Mouse (Mus musculus) lung, embryonic 15.5 days (tissue): ENCODE results near the gene Pde4dip. TPM values are rescaled to one million over a fixed set of nuclear protein-coding genes. Genes with fewer than 3 reads are reported as not detected.

Experiments
- ATAC-seq: fragments of 200-750 bp; cut with Nextera tagmentation; 2 replicates; pipeline ENCODE4 v1.8.0; 2017; ENCODE audit warnings: moderate number of reproducible peaks, borderline replicate concordance; ENCODE audit not compliant: low FRiP score, low TSS enrichment; ENCODE audit errors: extremely low read depth
- H3K27ac ChIP-seq: fragments of 300-500 bp; sonication (generic); 2 replicates; pipeline ENCODE4 v1.5.1; 2015; ENCODE audit warnings: moderate library complexity, mild to moderate bottlenecking, inconsistent platforms
- H3K27me3 ChIP-seq: fragments of 300-500 bp; sonication (generic); 2 replicates; pipeline ENCODE4 v1.6.1; 2015; ENCODE audit warnings: inconsistent platforms
- H3K36me3 ChIP-seq: fragments of 300-500 bp; sonication (generic); 2 replicates; pipeline ENCODE4 v1.6.1; 2015; ENCODE audit warnings: inconsistent platforms
- H3K4me1 ChIP-seq: fragments of 300-500 bp; sonication (generic); 2 replicates; pipeline ENCODE4 v1.6.1; 2015; ENCODE audit warnings: inconsistent platforms
- H3K4me2 ChIP-seq: fragments of 300-500 bp; sonication (generic); 2 replicates; pipeline ENCODE4 v1.6.1; 2015; ENCODE audit warnings: inconsistent platforms, mild to moderate bottlenecking, moderate library complexity
- H3K4me3 ChIP-seq: fragments of 300-500 bp; sonication (generic); 2 replicates; pipeline ENCODE4 v1.5.1; 2015; ENCODE audit warnings: mild to moderate bottlenecking, inconsistent platforms
- H3K9ac ChIP-seq: fragments of 300-500 bp; sonication (generic); 2 replicates; pipeline ENCODE4 v1.6.1; 2015; ENCODE audit warnings: inconsistent platforms
- H3K9me3 ChIP-seq: fragments of 300-500 bp; sonication (generic); 2 replicates; pipeline ENCODE4 v1.6.1; 2016; ENCODE audit warnings: inconsistent platforms
- WGBS: fragments of 180-500 bp; shearing (Covaris S2); methylation state at CpG from one replicate; pipeline ENCODE4 v1.1.7; 2015; 5-methylcytosine and 5-hydroxymethylcytosine counted together
- polyA plus RNA-seq: library from polyadenylated mRNA; unstranded; fragments of >200 nt; fragmentation: Nextera tagmentation; extraction: Ambion mirVana; gene quantifications from 2 replicates; pipeline ENCODE4 v1.2.1, GENCODE M21; 2015

The Pde4dip gene
- polyA plus RNA-seq, 1 experiment from 2014 or later, result 18.3 TPM

DNA sequence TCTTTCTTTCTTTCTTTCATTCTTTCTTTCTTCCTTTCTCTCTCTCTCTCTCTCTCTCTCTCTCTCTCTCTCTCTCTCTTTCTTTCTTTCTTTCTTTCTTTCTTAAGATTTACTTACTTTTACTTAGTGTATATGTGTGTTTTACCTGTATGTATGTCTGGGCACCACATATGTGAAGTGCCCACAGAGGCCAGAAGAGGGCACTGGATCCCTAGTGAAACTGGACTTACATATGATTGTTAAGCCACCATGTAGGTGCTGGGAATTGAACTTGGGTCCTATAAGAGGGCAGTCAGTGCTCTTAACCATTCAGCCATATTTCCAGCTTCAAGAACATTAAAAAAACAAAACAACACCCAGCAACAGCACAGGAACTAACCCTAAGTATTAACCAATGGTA lies 99.2 kb downstream of the Pde4dip start:
- no peaks in the 10 kb centered on the region for H3K4me1 ChIP-seq

DNA sequence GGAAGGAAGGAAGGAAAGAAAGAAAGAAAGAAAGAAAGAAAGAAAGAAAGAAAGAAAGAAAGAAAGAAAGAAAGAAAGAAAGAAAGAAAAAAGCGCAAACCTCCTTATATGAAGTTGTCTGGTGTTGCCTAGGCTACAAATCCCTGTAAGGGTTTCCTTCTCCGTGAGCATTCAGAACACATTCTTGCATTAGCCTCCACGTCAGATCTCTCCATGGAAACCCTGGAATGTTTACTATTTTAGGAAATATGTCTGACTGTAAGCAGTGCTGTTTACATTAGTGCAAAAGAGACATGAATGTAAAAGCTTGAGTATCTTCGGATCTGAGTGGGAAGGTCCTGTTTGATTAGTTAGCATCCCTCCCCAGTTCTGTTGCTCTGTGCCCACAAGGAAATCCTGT lies 112.3 kb downstream of the Pde4dip start:
- Histone ChIP-seq H3K36me3 (no peaks in the 10 kb centered on the region), H3K27ac (no peak overlapping the region), H3K9me3 (no peaks in the 10 kb centered on the region), H3K9ac (no peak overlapping the region), H3K4me3 (no peak overlapping the region), H3K27me3 (no peaks in the 10 kb centered on the region), H3K4me1 (0 out of 2 replicates have a peak, but pooled peaks cover 4% of the 10 kb centered on the region), H3K4me2 (peak overlapping the region; percentile 25; the same call in 1 of the 2 replicates)
- peak; percentile 79; the same call in 1 of the 2 replicates for ATAC-seq
- 16% methylated on average over 4 of the region's 4 CpGs for WGBS

More for the DNA sequence above, 99.2 kb downstream of the Pde4dip start:
- ATAC-seq, result no peak
- H3K9ac ChIP-seq, result no peak overlapping the region
- H3K4me2 ChIP-seq, result no peak overlapping the region
- H3K9me3 ChIP-seq, result no peaks in the 10 kb centered on the region
- H3K27ac ChIP-seq, result no peak overlapping the region
- H3K4me3 ChIP-seq, result no peak overlapping the region
- H3K27me3 ChIP-seq, result no peaks in the 10 kb centered on the region
- H3K36me3 ChIP-seq, result no peaks in the 10 kb centered on the region

DNA sequence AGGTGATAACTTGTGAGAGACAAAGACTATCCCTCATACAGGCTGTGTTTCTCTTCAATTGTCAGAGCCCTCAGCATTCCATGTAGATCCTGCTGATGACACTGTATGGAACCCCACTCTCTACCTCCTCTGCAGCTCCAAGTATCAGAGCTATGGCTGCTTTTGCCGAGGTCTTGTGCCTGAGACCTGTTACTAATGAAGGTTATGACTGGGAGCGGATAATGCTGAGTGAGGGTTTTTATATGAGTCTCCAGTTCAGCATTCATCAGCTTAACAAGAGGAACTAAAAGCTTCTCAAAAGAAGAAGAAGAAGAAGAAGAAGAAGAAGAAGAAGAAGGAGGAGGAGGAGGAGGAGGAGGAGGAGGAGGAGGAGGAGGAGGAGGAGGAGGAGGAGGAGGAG lies 112.8 kb downstream of the Pde4dip start:
- no peak for ATAC-seq

DNA sequence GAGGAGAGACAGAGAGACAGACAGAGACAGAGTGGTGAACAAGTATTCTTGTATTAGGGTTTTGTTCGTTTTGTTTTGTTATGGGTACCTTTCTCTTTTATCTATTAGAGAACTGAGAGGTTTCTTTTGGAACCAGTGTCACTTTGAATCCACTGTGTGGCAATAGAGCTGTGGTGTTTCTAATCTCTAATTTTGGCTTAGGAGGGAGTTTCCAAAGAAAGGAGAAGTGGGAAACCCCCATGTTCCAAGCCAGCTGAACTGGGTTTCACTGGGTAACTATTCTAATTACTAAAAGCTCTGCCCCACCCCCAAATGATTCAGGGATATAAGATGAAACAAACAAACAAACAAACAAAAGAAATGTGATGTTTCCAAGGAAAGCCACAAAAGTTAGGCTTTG lies 113.6 kb downstream of the Pde4dip start:
- Histone ChIP-seq H3K4me3 (no peak overlapping the region), H3K4me1 (0 out of 2 replicates have a peak, but pooled peaks cover 4% of the 10 kb centered on the region), H3K9me3 (no peaks in the 10 kb centered on the region), H3K9ac (no peak overlapping the region), H3K27me3 (no peaks in the 10 kb centered on the region), H3K4me2 (no peak overlapping the region), H3K27ac (no peak overlapping the region), H3K36me3 (no peaks in the 10 kb centered on the region)
- WGBS, result 68% methylated on average over 1 of the region's 1 CpGs
- no peak for ATAC-seq

More for the DNA sequence above, 112.8 kb downstream of the Pde4dip start:
- no peaks in the 10 kb centered on the region for H3K9me3 ChIP-seq
- H3K9ac ChIP-seq, result no peak overlapping the region
- no peak overlapping the region for H3K4me2 ChIP-seq
- no peaks in the 10 kb centered on the region for H3K36me3 ChIP-seq
- H3K27me3 ChIP-seq, result no peaks in the 10 kb centered on the region
- no peak overlapping the region for H3K27ac ChIP-seq
- WGBS, result 57% methylated on average over 2 of the region's 2 CpGs
- no peak overlapping the region for H3K4me3 ChIP-seq
- 0 out of 2 replicates have a peak, but pooled peaks cover 4% of the 10 kb centered on the region for H3K4me1 ChIP-seq

DNA sequence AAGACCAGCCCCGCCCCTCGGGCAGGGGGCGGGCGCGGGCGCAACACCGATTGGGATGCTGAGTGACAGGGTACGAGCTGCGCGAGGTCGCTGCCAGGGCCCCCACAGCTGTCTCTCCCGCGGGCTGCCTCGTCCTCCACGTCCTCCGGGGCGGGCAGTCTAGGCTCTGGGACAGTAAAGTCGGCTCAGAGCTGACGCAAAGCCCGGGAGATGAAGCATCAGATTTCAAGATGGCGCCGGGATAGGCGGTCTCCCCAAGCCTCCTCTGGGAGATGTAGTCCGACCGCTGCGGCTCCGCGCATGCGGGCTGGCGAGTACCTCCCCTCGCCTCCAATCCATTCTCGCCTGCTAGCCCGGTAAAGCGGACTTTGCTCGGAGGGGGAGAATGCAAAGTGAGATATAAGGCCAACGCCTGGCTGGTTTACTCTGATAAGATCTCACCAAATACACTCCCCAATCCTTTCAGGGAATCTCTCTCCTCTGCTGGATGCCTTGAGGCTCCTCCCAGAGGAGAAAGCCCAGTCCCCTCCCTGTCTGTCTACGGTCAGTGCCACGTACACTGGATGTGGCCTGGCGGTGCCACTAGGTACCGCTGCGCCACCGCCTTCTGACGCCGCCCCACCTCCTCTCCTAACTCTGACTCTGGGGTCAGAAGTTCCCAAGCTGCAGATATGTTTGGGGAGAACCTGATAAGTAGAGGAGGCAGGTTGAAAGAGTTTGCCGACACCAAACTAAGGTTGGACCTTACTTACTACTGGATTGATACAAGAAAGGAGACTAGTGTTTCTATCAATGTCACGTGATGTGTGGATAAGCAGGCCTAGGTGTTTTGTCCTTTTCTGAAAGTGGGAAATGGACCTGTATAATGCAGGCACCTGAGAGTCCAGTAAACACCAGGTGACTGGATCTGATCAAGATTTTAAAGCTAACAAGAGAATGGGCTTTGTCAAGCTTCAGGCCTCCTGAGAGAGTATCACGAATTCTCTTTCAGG lies 120.4 kb downstream of the Pde4dip start:
- WGBS, result 3% methylated on average over 47 of the region's 47 CpGs
- peak overlapping the region; percentile 72 for H3K9ac ChIP-seq

DNA sequence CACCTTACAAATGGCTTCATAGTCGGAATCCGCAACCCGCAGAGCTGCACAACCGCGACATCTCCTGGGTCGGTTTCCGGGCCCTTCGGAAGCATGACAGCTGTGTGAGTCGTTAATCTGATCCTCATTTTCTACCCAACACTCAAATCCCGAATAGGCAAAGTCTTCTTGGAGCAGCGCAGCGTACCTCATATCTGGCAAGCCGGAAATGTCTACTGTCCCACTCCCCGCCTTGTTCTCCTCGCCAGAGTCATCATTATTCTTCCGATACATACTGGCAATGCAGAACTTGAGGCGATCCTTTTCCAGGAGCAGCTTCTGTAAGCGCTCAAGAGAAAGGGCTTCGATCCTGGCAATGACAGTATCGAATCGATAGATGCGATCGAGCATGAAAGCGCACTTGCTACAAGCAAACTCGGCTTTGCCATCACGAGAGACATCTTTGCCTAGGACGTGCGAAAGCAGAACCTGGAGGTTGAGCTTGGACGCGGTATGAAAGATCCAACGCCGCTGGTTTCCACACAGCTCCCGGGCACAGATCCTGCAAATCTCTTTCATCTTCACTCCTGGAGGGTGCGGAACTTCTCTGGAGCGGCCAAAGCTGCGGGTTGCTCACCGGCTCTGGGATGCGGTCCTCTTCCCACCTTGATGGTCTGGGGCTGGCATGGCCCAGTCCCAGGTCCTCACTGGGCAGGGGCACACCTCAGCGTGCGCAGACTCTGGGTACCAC lies 121.3 kb downstream of the Pde4dip start:
- 3% methylated on average over 40 of the region's 40 CpGs for WGBS

More for the DNA sequence above, 120.4 kb downstream of the Pde4dip start:
- no peaks in the 10 kb centered on the region for H3K36me3 ChIP-seq
- peak overlapping the region; percentile 84 for H3K4me2 ChIP-seq
- no peaks in the 10 kb centered on the region for H3K9me3 ChIP-seq
- no peaks in the 10 kb centered on the region for H3K27me3 ChIP-seq
- peaks cover 34% of the 10 kb centered on the region for H3K4me1 ChIP-seq
- peak; percentile 98 for ATAC-seq
- peak overlapping the region; percentile 84 for H3K4me3 ChIP-seq
- peak overlapping the region; percentile 88 for H3K27ac ChIP-seq

DNA sequence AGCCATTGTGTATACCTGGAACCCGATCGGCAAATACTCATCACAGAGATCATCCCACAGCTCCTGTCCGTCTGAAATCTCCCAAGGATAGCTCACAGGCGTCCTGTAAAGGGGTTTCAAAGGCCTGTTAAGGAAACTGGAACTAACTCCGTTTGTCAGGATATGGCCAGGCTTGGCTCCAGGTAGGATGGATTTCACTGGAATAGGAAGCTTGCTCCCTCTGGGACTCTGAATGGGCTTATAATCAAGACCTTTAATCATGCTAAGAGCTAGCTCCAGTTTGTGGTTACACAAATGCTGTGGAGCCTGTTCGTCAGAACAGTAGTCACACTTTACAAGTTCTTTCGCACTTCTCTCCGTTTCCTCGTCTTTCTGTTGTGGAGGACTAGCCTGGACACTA lies 122.0 kb downstream of the Pde4dip start:
- H3K27me3 ChIP-seq, result no peaks in the 10 kb centered on the region
- no peak for ATAC-seq
- no peaks in the 10 kb centered on the region for H3K36me3 ChIP-seq
- peak overlapping the region; percentile 84 for H3K4me2 ChIP-seq
- peak overlapping the region; percentile 72; the same call in 1 of the 2 replicates for H3K9ac ChIP-seq
- H3K4me3 ChIP-seq, result peak overlapping the region; percentile 84
- no peaks in the 10 kb centered on the region for H3K9me3 ChIP-seq
- H3K27ac ChIP-seq, result no peak overlapping the region
- 47% methylated on average over 9 of the region's 9 CpGs for WGBS
- peaks cover 34% of the 10 kb centered on the region for H3K4me1 ChIP-seq

More for the DNA sequence above, 121.3 kb downstream of the Pde4dip start:
- peak overlapping the region; percentile 88 for H3K27ac ChIP-seq
- no peak; the same call in 1 of the 2 replicates for ATAC-seq
- H3K27me3 ChIP-seq, result no peaks in the 10 kb centered on the region
- no peaks in the 10 kb centered on the region for H3K36me3 ChIP-seq
- H3K9ac ChIP-seq, result peak overlapping the region; percentile 72
- H3K4me1 ChIP-seq, result peaks cover 34% of the 10 kb centered on the region
- no peaks in the 10 kb centered on the region for H3K9me3 ChIP-seq
- H3K4me2 ChIP-seq, result peak overlapping the region; percentile 84
- peak overlapping the region; percentile 84 for H3K4me3 ChIP-seq

DNA sequence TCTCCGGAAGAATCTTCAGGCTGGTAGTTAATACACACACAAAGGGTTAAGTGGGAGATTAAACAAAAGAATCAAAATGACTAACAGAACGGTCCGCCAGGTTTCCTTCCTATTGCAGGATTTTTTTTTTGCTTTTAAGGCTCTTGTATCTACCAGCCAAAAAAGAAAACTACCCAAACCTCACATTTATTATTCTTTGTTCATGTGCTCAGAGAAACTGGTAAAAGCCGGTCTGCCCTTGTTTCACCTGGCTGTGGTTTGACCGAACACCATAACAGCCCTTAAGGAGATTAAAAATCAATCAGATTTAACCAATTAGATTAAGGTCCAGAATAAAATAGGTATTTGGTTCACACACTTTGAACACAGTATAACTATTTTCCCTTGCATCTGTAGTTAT lies 124.4 kb downstream of the Pde4dip start:
- Histone ChIP-seq H3K27me3 (no peaks in the 10 kb centered on the region), H3K9ac (no peak overlapping the region), H3K36me3 (no peaks in the 10 kb centered on the region), H3K4me3 (no peak overlapping the region), H3K27ac (no peak overlapping the region), H3K4me1 (peaks cover 34% of the 10 kb centered on the region), H3K4me2 (peak overlapping the region; percentile 19; the same call in 1 of the 2 replicates), H3K9me3 (no peaks in the 10 kb centered on the region)
- no peak for ATAC-seq
- WGBS, result 45% methylated on average over 5 of the region's 5 CpGs

DNA sequence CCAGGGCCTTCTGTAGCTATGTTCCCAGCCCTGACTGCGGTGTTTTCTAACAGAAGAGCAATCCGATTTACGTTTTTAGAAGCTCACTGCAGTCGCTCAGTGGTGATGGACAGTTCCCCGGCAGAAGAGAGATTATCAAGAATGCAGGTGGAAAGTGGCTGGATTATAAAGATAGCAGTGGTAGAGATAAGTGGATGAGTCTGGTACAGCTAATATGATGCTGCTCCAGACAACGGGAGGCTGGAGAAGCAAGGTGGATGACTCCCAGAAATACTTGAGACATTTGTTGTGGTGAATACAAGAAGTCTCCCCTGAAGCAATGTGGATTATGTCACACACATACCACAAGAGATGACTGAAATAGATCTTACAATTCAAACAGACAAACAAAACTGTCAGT lies 126.6 kb downstream of the Pde4dip start:
- H3K9ac ChIP-seq, result no peak overlapping the region
- ATAC-seq, result no peak
- no peak overlapping the region for H3K27ac ChIP-seq
- H3K27me3 ChIP-seq, result no peaks in the 10 kb centered on the region
- H3K4me1 ChIP-seq, result peaks cover 24% of the 10 kb centered on the region
- H3K36me3 ChIP-seq, result peaks cover 9% of the 10 kb centered on the region
- H3K9me3 ChIP-seq, result no peaks in the 10 kb centered on the region
- H3K4me2 ChIP-seq, result no peak overlapping the region
- 74% methylated on average over 6 of the region's 6 CpGs for WGBS
- no peak overlapping the region for H3K4me3 ChIP-seq

DNA sequence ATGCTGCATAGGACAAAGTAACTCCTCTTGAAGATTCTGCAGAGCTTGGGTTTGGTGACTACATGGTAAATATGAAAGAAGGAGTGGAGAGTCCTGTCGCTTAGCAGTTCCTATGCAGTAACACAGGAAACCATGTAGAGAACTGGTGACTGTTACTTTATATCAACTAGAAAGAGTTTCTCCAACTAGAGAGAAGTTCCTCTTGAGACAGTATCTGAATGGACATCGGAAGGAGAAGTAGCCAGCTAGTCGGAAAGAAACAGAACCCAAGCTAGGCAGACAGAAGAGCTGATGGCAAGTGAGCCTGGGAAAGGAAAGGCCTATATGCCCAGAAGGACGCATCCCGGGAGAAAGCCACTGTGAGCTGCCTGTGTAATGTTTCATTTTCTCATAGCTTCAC lies 127.3 kb downstream of the Pde4dip start:
- H3K4me3 ChIP-seq, result no peak overlapping the region
- H3K9ac ChIP-seq, result no peak overlapping the region
- 90% methylated on average over 5 of the region's 5 CpGs for WGBS
- H3K9me3 ChIP-seq, result no peaks in the 10 kb centered on the region
- ATAC-seq, result no peak
- no peak overlapping the region for H3K4me2 ChIP-seq
- peaks cover 17% of the 10 kb centered on the region for H3K4me1 ChIP-seq
- peaks cover 16% of the 10 kb centered on the region for H3K36me3 ChIP-seq
- H3K27ac ChIP-seq, result no peak overlapping the region
- H3K27me3 ChIP-seq, result no peaks in the 10 kb centered on the region

DNA sequence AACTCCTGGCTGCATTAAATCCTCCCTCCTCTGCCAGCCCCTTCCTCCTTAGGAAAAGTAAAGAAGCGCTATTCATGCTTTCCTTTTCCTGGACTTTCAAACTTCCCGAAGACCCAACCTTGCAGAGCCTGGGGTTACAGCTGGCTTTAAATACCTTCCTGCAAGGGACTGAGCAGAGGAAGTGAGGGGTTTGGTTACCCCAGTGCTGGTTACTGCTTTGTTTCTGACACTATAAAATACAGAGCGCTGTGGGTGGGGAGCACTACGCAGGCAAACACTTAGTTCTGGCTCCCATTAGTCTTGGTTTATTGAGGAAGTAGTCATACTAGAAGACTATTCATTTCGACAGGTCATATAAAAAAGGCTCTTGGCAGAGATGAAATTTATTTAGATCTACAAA lies 128.7 kb downstream of the Pde4dip start:
- Histone ChIP-seq H3K4me2 (no peak overlapping the region), H3K4me3 (no peak overlapping the region), H3K4me1 (peaks cover 6% of the 10 kb centered on the region), H3K9me3 (no peaks in the 10 kb centered on the region), H3K36me3 (peaks cover 26% of the 10 kb centered on the region), H3K27ac (no peak overlapping the region), H3K27me3 (no peaks in the 10 kb centered on the region), H3K9ac (no peak overlapping the region)
- ATAC-seq, result no peak
- WGBS, result 85% methylated on average over 5 of the region's 5 CpGs
